Mouse (Mus musculus) neural tube, embryonic 11.5 days (tissue): ENCODE data around the gene Egfl8. TPM values are rescaled to one million over a fixed set of nuclear protein-coding genes. Genes with fewer than 3 reads are reported as not detected.

Experiments
- ATAC-seq: fragments of 200-750 bp; cut with Nextera tagmentation; 2 replicates; pipeline ENCODE4 v1.8.0; 2017; ENCODE audit warnings: moderate number of reproducible peaks, mild to moderate bottlenecking, moderate TSS enrichment, moderate library complexity; ENCODE audit not compliant: insufficient read depth, low FRiP score, low TSS enrichment
- DNase-seq: peaks from one replicate; pipeline ENCODE4 v3.0.0-alpha.2; 2015; ENCODE audit warnings: low spot score
- H3K27ac ChIP-seq: fragments of 300-500 bp; sonication (generic); 2 replicates; pipeline ENCODE4 v1.5.1; 2014; ENCODE audit warnings: low read depth, mild to moderate bottlenecking, low read length
- H3K27me3 ChIP-seq: fragments of 300-500 bp; sonication (generic); 2 replicates; pipeline ENCODE4 v1.6.1; 2014; ENCODE audit warnings: mild to moderate bottlenecking, low read length, mixed read lengths; ENCODE audit not compliant: control insufficient read depth, insufficient read depth
- H3K36me3 ChIP-seq: fragments of 300-500 bp; sonication (generic); 2 replicates; pipeline ENCODE4 v1.6.1; 2014; ENCODE audit warnings: mild to moderate bottlenecking, low read length, moderate library complexity, mixed read lengths; ENCODE audit not compliant: control insufficient read depth, insufficient read depth
- H3K4me1 ChIP-seq: fragments of 300-500 bp; sonication (generic); 2 replicates; pipeline ENCODE4 v1.6.1; 2014; ENCODE audit warnings: low read length, mixed read lengths; ENCODE audit not compliant: control insufficient read depth, insufficient read depth
- H3K4me2 ChIP-seq: fragments of 300-500 bp; sonication (generic); 2 replicates; pipeline ENCODE4 v1.6.1; 2014; ENCODE audit warnings: low read depth, mild to moderate bottlenecking, moderate library complexity
- H3K4me3 ChIP-seq: fragments of 300-500 bp; sonication (generic); 2 replicates; pipeline ENCODE4 v1.5.1; 2014; ENCODE audit warnings: low read depth, low read length
- H3K9ac ChIP-seq: fragments of 300-500 bp; sonication (generic); 2 replicates; pipeline ENCODE4 v1.6.1; 2014; ENCODE audit warnings: mild to moderate bottlenecking, low read length
- H3K9me3 ChIP-seq: fragments of 300-500 bp; sonication (generic); 2 replicates; pipeline ENCODE4 v1.6.1; 2016; ENCODE audit warnings: low read length; ENCODE audit not compliant: control insufficient read depth
- WGBS: fragments of 180-500 bp; shearing (Covaris S2); extraction: QIAGEN DNeasy Blood & Tissue Kit; methylation state at CpG from one replicate; pipeline ENCODE4 v1.1.7; 2014; 5-methylcytosine and 5-hydroxymethylcytosine counted together
- polyA plus RNA-seq: library from polyadenylated mRNA; unstranded; fragments of >200 nt; fragmentation: Nextera tagmentation; extraction: Ambion mirVana; gene quantifications from 2 replicates; pipeline ENCODE4 v1.2.1, GENCODE M21; 2014

Gene Egfl8
- polyA plus RNA-seq, 1 experiment from 2014 or later, result 12.1 TPM

GRCm38 (mm10) chr17:34652546-34652945 is 36.8 kb upstream of the Egfl8 start:
- H3K27me3 ChIP-seq, result no peaks in the 10 kb centered on the region
- H3K9ac ChIP-seq, result no peak overlapping the region
- H3K36me3 ChIP-seq, result peaks cover 20% of the 10 kb centered on the region
- WGBS, result 92% methylated on average over 10 of the region's 10 CpGs
- H3K9me3 ChIP-seq, result no peaks in the 10 kb centered on the region
- no peak overlapping the region for H3K27ac ChIP-seq
- no peak overlapping the region for H3K4me3 ChIP-seq
- DNase-seq (no peak), ATAC-seq (no peak)
- H3K4me2 ChIP-seq, result no peak overlapping the region
- H3K4me1 ChIP-seq, result peaks cover 10% of the 10 kb centered on the region; the same call in 1 of the 2 replicates

GRCm38 (mm10) chr17:34651507-34652221 is 35.9 kb upstream of the Egfl8 start:
- H3K4me2 ChIP-seq, result no peak overlapping the region
- H3K27me3 ChIP-seq, result no peaks in the 10 kb centered on the region
- no peak for ATAC-seq
- 49% methylated on average over 19 of the region's 19 CpGs for WGBS
- no peak overlapping the region for H3K27ac ChIP-seq
- peaks cover 20% of the 10 kb centered on the region for H3K36me3 ChIP-seq
- H3K4me3 ChIP-seq, result no peak overlapping the region
- no peaks in the 10 kb centered on the region for H3K9me3 ChIP-seq
- peaks cover 11% of the 10 kb centered on the region; the same call in 1 of the 2 replicates for H3K4me1 ChIP-seq
- DNase-seq, result peak; percentile 54
- no peak overlapping the region for H3K9ac ChIP-seq

DNA sequence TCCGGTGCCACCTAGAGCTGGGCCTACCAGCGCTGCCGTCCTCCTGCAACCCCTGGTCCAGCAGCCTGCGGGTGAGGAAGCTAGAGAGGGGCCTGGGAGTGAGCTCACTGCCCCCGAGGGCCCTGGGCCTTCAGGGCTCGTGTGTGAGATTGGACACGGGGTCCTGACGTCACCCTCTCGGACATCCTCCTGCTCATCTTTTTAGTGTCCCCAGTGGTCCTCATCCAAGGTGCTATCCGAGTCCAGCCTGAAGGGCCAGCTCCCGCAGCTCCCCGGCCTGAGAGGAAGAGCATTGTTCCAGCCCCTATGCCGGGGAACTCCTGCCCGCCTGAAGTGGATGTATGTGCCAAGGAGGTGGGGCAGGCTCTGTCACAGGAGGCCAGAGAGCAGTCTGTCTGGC is 35.0 kb upstream of the Egfl8 start:
- Histone ChIP-seq H3K27ac (no peak overlapping the region), H3K9me3 (no peaks in the 10 kb centered on the region), H3K4me2 (no peak overlapping the region), H3K9ac (no peak overlapping the region), H3K27me3 (no peaks in the 10 kb centered on the region), H3K4me1 (peaks cover 11% of the 10 kb centered on the region; the same call in 1 of the 2 replicates), H3K36me3 (peaks cover 20% of the 10 kb centered on the region), H3K4me3 (no peak overlapping the region)
- ATAC-seq, result no peak
- 90% methylated on average over 14 of the region's 14 CpGs for WGBS
- no peak for DNase-seq

- Histone ChIP-seq H3K9ac (no peak overlapping the region), H3K27ac (no peak overlapping the region), H3K36me3 (peaks cover 20% of the 10 kb centered on the region), H3K4me1 (peaks cover 17% of the 10 kb centered on the region), H3K4me2 (no peak overlapping the region), H3K9me3 (no peaks in the 10 kb centered on the region), H3K4me3 (no peak overlapping the region), H3K27me3 (no peaks in the 10 kb centered on the region)
- DNase-seq (no peak), ATAC-seq (no peak)
- 88% methylated on average over 18 of the region's 18 CpGs for WGBS
These were observed 33.5 kb upstream of the Egfl8 start for GRCm38 (mm10) chr17:34649106-34649864.

GRCm38 (mm10) chr17:34648141-34648890 is 32.5 kb upstream of the Egfl8 start:
- Histone ChIP-seq H3K36me3 (peaks cover 17% of the 10 kb centered on the region), H3K9ac (no peak overlapping the region), H3K4me1 (peaks cover 17% of the 10 kb centered on the region), H3K27ac (no peak overlapping the region), H3K27me3 (no peaks in the 10 kb centered on the region), H3K9me3 (no peaks in the 10 kb centered on the region), H3K4me2 (peak overlapping the region; percentile 70), H3K4me3 (peak overlapping the region; percentile 94)
- 86% methylated on average over 16 of the region's 16 CpGs for WGBS
- DNase-seq (no peak), ATAC-seq (no peak)

- Histone ChIP-seq H3K9ac (peak within 1 kb of the TSS; percentile 91), H3K4me2 (peak within 1 kb of the TSS; percentile 70), H3K9me3 (no peaks in the 10 kb centered on the region), H3K4me3 (peak within 1 kb of the TSS; percentile 94), H3K27me3 (no peaks in the 10 kb centered on the region), H3K36me3 (peaks cover 10% of the 10 kb centered on the region), H3K4me1 (peaks cover 17% of the 10 kb centered on the region), H3K27ac (peak within 1 kb of the TSS; percentile 20; the same call in 1 of the 2 replicates)
- whole genome bisulfite sequencing, result 1% methylated on average over 65 of the region's 66 CpGs
- ATAC-seq (peak; percentile 97), DNase-seq (peak; percentile 94)
These were observed 31.4 kb upstream of the Egfl8 start, which contains the start of gene Atf6b for GRCm38 (mm10) chr17:34646906-34647787. Gene Atf6b, plus strand, starts transcription at chr17:34647146.

DNA sequence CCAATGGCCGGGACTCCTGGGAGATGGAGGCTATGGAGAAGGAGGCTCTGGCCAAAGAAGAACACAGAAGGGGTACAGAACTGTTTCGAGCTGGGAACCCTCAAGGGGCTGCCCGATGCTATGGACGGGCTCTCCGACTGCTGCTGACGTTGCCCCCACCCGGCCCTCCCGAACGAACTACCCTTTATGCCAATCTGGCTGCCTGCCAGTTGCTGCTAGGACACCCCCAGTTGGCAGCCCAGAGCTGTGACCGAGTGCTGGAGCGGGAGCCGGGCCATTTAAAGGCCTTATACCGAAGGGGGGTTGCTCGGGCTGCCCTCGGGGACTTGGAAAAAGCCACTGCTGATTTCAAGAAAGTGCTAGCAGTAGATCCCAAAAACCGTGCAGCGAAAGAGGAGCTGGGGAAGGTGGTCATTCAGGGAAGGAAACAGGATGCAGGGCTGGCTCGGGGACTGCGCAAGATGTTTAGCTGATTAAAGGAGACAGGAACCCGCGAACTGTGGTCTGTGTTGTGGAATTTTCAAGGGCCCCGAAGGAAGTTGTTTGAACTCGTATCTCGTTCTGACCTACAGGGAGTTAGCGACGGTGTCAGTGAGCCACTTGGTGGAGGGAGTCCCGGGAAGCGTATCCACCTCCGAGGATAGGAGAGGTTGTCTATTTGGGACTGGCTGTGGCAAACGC is 30.2 kb upstream of the Egfl8 start:
- Histone ChIP-seq H3K36me3 (peaks cover 3% of the 10 kb centered on the region), H3K4me2 (no peak overlapping the region), H3K27ac (no peak overlapping the region), H3K9ac (no peak overlapping the region), H3K4me3 (no peak overlapping the region), H3K4me1 (peaks cover 17% of the 10 kb centered on the region), H3K27me3 (no peaks in the 10 kb centered on the region), H3K9me3 (no peaks in the 10 kb centered on the region)
- WGBS, result 92% methylated on average over 30 of the region's 30 CpGs
- DNase-seq (no peak), ATAC-seq (no peak)
